Mouse (Mus musculus) ES-E14 (cell line): ENCODE measurements around the gene Mri1. TPM values are rescaled to one million over a fixed set of nuclear protein-coding genes. Genes with fewer than 3 reads are reported as not detected.

ENCODE experiments used
- DNase-seq: peaks from one replicate; pipeline ENCODE4 v3.0.0-alpha.2; 2013; ENCODE audit warnings: low read depth, low spot score
- H3K27ac ChIP-seq: 2 replicates; pipeline ENCODE4 v1.5.1; 2012; ENCODE audit warnings: low read depth, mild to moderate bottlenecking, low read length, moderate library complexity, mixed read lengths; ENCODE audit not compliant: poor library complexity, insufficient read depth, severe bottlenecking
- H3K36me3 ChIP-seq: 2 replicates; pipeline ENCODE4 v1.6.1; 2012; ENCODE audit warnings: mild to moderate bottlenecking, low read length, moderate library complexity, mixed read lengths; ENCODE audit not compliant: control insufficient read depth, poor library complexity, insufficient read depth, severe bottlenecking
- H3K4me1 ChIP-seq, 2 experiments: fragments of 150-350 bp in 1 of 2; sonication (generic) in 1 of 2; 2 replicates each; pipeline ENCODE4 v1.6.1; 2012; ENCODE audit warnings: low read length in 2 of 2, mild to moderate bottlenecking in 1 of 2, mixed read lengths in 1 of 2; ENCODE audit not compliant: control insufficient read depth in 2 of 2, insufficient read depth in 2 of 2, poor library complexity in 1 of 2
- H3K4me3 ChIP-seq, 2 experiments: fragments of 150-350 bp in 1 of 2; sonication (generic) in 1 of 2; 2 replicates each; pipeline ENCODE4 v1.5.1; 2012; ENCODE audit warnings: low read length in 2 of 2, low read depth in 1 of 2, mild to moderate bottlenecking in 1 of 2, mixed read lengths in 1 of 2; ENCODE audit not compliant: insufficient read depth in 1 of 2, poor library complexity in 1 of 2, severe bottlenecking in 1 of 2
- H3K9ac ChIP-seq: 2 replicates; pipeline ENCODE4 v1.6.1; 2012; ENCODE audit warnings: low read depth, mild to moderate bottlenecking, low read length, mixed read lengths; ENCODE audit not compliant: poor library complexity, insufficient read depth, severe bottlenecking
- H3K9me3 ChIP-seq: fragments of 150-350 bp; sonication (generic); 2 replicates; pipeline ENCODE4 v1.6.1; 2012; ENCODE audit warnings: low read depth, mild to moderate bottlenecking, low read length; ENCODE audit not compliant: control insufficient read depth, insufficient read depth
- CHD2 ChIP-seq: IDR thresholded peaks from 2 replicates; pipeline ENCODE4 v1.6.1; 2014; ENCODE audit warnings: mild to moderate bottlenecking, low read depth, low read length, inconsistent platforms
- HCFC1 ChIP-seq: IDR thresholded peaks from 2 replicates; pipeline ENCODE4 v1.6.1; 2012; ENCODE audit warnings: low read length, inconsistent platforms, borderline replicate concordance; ENCODE audit not compliant: insufficient read depth
- MAFK ChIP-seq: IDR thresholded peaks from 2 replicates; pipeline ENCODE4 v1.6.1; 2014; ENCODE audit warnings: mild to moderate bottlenecking, low read depth, low read length, inconsistent platforms; ENCODE audit not compliant: insufficient read depth
- ZC3H11A ChIP-seq: IDR thresholded peaks from 2 replicates; pipeline ENCODE4 v1.6.1; 2012; ENCODE audit warnings: low read depth, mild to moderate bottlenecking, inconsistent platforms, low read length, borderline replicate concordance
- ZNF384 ChIP-seq: IDR thresholded peaks from 2 replicates; pipeline ENCODE4 v1.6.1; 2012; ENCODE audit warnings: low read depth, low read length, inconsistent platforms
- in situ Hi-C, 2 experiments: fragments of 600-800 bp; cut with MboI; formaldehyde crosslinking; loops; one replicate each; pipeline ENCODE4 v1.15.1; 2025; ENCODE audit warnings: low sequenced_read_pairs in 2 of 2, inconsistent platforms in 1 of 2; ENCODE audit not compliant: unreplicated experiment in 2 of 2
- total RNA-seq: library from RNA; depleted of rRNA; stranded (reverse); fragments of 300-350 nt; gene quantifications from 2 replicates; pipeline ENCODE4 v1.2.3, GENCODE M21; 2012

Gene Mri1
- total RNA-seq, 1 experiment, result 32.7 TPM

- Histone ChIP-seq H3K36me3 (peaks cover 2% of the 10 kb centered on the region; the same call in 1 of the 2 replicates), H3K9me3 (no peaks in the 10 kb centered on the region), H3K4me3 (peak overlapping the region; percentile 87 to 88), H3K27ac (no peak overlapping the region), H3K9ac (peak overlapping the region; percentile 90), H3K4me1 (peaks cover 6 to 10% of the 10 kb centered on the region in 2 experiments)
- no peak for DNase-seq
- TF ChIP-seq HCFC1 (no peak), ZNF384 (no peak), ZC3H11A (no peak), CHD2 (no peak), MAFK (no peak)
- in situ Hi-C loops, result no loop called here
Observed at GRCm38 (mm10) chr8:84235746-84236409, 21.2 kb downstream of the Mri1 start.

GRCm38 (mm10) chr8:84233055-84233454 lies 24.1 kb downstream of the Mri1 start:
- in situ Hi-C loops, result no loop called here
- no peak for DNase-seq
- Histone ChIP-seq H3K27ac (peak overlapping the region; percentile 6; the same call in 1 of the 2 replicates), H3K36me3 (peaks cover 16% of the 10 kb centered on the region; the same call in 1 of the 2 replicates), H3K4me1 (peaks cover 1 to 4% of the 10 kb centered on the region in 2 experiments; a peak in 3 of 4 replicates), H3K9ac (no peak overlapping the region), H3K9me3 (no peaks in the 10 kb centered on the region), H3K4me3 (no peak overlapping the region)
- TF ChIP-seq HCFC1 (no peak), MAFK (no peak), CHD2 (no peak), ZNF384 (no peak), ZC3H11A (no peak)

- Histone ChIP-seq H3K4me3 (no peak overlapping the region), H3K4me1 (no peaks in the 10 kb centered on the region), H3K9ac (no peak overlapping the region), H3K9me3 (no peaks in the 10 kb centered on the region), H3K36me3 (peaks cover 17% of the 10 kb centered on the region; the same call in 1 of the 2 replicates), H3K27ac (no peak overlapping the region)
- in situ Hi-C loops, result no loop called here
- DNase-seq, result peak; percentile 36
- no peak for TF ChIP-seq ZC3H11A
- TF ChIP-seq MAFK, result no peak
- TF ChIP-seq HCFC1, result no peak
- no peak for TF ChIP-seq CHD2
- no peak for TF ChIP-seq ZNF384
Observed at GRCm38 (mm10) chr8:84230735-84231134, 26.4 kb downstream of the Mri1 start.

GRCm38 (mm10) chr8:84223322-84224029 lies 33.6 kb downstream of the Mri1 start:
- peaks cover 21% of the 10 kb centered on the region for H3K36me3 ChIP-seq
- peak overlapping the region; percentile 42 to 48 for H3K4me3 ChIP-seq
- DNase-seq, result peak; percentile 62
- TF ChIP-seq CHD2, result no peak
- TF ChIP-seq MAFK, result no peak
- TF ChIP-seq ZNF384, result no peak
- TF ChIP-seq ZC3H11A, result no peak
- no peak for TF ChIP-seq HCFC1
- peaks cover 2 to 6% of the 10 kb centered on the region in 2 experiments; a peak in 1 of 4 replicates for H3K4me1 ChIP-seq
- H3K27ac ChIP-seq, result no peak overlapping the region
- H3K9me3 ChIP-seq, result no peaks in the 10 kb centered on the region
- in situ Hi-C loops, result no loop called here
- H3K9ac ChIP-seq, result 0 out of 2 replicates have a peak overlapping the region, but pooled peaks have one; percentile 24
